Mouse (Mus musculus) spleen, postnatal 14 days (tissue): ENCODE results near the gene Zfp318.
A peak's percentile ranks its signal among the peaks of the same experiment; 100 is the strongest.

Source experiments
- DNase-seq, 2 experiments: peaks; one replicate each; pipeline ENCODE4 v3.0.0; 2021 to 2022; ENCODE audit warnings: low spot score in 2 of 2

The Zfp318 gene

GRCm38 (mm10) chr17:46446264-46446663 is 62.7 kb downstream of the Zfp318 start:
- DNase-seq: no peak

DNA sequence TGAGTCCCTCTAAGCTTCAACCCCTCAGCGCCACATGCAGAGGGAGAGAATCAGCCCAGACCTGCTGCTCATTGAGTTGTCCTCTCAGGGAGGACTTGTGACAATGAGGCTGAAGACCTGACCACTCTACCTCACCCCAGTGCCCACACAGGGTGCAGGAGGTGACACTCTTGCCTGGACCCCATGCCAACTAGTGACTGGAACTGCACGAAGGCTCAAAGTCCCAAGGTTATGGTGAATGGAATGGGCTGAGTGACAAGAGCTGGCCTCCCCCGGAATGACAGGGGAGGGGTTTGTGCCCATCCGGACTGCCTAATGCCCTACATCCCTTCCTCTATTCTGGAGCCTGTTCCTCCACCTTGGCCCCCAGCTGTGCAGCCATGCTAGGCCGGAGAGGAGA is 69.2 kb downstream of the Zfp318 start:
- no peak for DNase-seq

GRCm38 (mm10) chr17:46453302-46453948 is 69.9 kb downstream of the Zfp318 start:
- no peak for DNase-seq

- DNase-seq: no peak
These were observed 70.5 kb downstream of the Zfp318 start for GRCm38 (mm10) chr17:46453970-46454411.

- DNase-seq: no peak
These were observed 71.0 kb downstream of the Zfp318 start for GRCm38 (mm10) chr17:46454539-46454938.

DNA sequence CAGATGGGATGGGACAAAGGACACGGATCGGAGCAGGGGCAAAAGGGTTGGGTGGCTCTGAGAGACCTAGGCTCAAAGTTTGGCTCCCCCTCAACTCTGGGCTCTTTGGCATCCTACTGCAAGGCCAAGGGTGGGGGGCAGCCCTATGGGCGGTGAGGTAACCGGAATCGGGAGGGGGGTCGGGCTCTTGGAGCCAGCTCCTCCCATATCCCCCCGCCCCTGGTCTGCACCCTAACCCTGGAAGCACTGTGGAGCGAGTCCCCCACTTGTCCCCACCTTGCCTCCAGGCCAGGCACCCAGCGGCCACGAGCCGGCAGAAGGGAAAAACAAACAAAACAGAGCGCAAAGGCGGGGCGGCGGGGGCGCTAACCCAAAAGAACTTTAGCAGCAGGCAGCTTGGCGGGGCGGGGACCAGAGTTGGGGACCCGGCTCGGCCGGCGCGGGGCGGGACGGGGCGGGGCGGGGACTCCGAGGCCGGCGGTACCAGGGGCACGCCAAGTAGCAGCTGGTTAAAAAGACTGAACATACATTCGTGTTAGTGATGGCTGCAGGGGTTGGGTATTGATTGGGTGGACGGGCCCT is 71.7 kb downstream of the Zfp318 start:
- no peak for DNase-seq

DNA sequence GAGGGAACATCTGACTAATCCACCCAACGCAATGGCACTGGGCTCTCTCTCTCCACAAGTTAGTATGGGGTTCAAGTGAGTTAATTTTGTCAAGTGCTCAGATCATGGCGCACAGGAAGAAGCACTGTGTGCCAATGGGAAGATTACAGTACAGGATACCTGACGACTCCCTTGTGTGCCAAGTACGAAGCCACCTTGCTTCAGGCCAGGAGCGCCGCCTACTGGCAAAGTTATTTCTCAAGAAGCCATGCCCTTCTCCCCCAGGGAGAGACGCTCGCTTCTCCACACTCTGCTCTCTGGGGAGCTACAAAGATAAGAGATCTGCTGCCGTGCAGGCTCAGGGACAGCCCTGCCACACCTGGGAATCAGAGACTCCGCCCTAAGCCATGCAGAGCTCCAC is 74.3 kb downstream of the Zfp318 start:
- DNase-seq: peak in 1 of 2 experiments; percentile 40

DNA sequence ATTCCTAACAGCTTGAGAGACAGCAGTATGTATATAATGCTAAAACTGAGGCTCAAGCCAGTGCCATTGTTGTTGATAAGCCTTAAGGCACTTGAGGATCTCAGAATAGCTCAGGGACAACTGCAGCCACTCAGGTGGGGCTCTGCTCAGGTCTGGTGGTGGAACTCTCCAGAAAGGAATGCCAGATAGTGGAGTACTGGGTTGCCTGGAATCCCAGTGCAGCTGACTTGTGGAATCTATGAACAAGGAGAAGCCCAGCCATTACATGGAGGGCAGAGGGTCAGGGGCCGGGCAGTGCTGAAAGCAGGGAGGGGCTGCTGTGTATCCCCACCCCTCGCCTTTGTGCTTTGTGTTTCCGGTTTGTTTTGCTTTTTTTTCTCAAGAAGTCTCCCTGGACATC is 74.9 kb downstream of the Zfp318 start:
- no peak for DNase-seq

GRCm38 (mm10) chr17:46460673-46461072 is 77.1 kb downstream of the Zfp318 start:
- no peak for DNase-seq

- no peak for DNase-seq
These were observed 77.8 kb downstream of the Zfp318 start for GRCm38 (mm10) chr17:46461347-46461746.

DNA sequence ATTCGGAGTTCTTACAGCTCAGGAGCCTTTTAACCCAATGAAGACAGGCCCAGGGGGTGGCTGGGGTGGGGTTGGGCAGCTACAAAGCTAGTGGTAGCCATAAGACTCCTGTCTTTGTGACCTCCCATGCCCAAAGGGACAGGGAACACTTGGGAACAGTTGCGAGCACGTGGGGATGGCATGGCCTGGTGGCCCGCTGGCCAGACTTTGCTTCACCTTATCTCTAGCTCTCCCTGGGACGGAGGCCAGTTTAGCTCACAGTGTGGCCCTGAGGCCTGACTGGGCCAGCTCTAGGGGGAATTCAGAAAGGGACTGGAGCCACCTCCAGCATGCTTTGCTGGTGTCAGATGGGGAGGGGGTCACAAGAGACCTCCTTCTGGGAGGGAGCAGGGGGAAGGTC is 78.7 kb downstream of the Zfp318 start:
- no peak for DNase-seq

- no peak for DNase-seq
These were observed 84.3 kb downstream of the Zfp318 start for GRCm38 (mm10) chr17:46467830-46468229.
